Mouse (Mus musculus) lung, postnatal 0 days (tissue): Measurements from ENCODE around the gene Hip1. TPM values are rescaled to one million over a fixed set of nuclear protein-coding genes. Genes with fewer than 3 reads are reported as not detected.
A peak's percentile ranks its signal among the peaks of the same experiment; 100 is the strongest.

ENCODE experiments used
- ATAC-seq: fragments of 200-750 bp; cut with Nextera tagmentation; 2 replicates; pipeline ENCODE4 v1.8.0; 2017; ENCODE audit warnings: moderate library complexity
- DNase-seq: peaks from one replicate; pipeline ENCODE4 v3.0.0-alpha.2; 2016; ENCODE audit warnings: low spot score
- H3K27ac ChIP-seq: fragments of 300-500 bp; sonication (generic); 2 replicates; pipeline ENCODE4 v1.5.1; 2014; ENCODE audit warnings: antibody characterized with exemption, mild to moderate bottlenecking, low read length, mixed read lengths
- H3K27me3 ChIP-seq: fragments of 300-500 bp; sonication (generic); replicated peaks from 2 replicates; pipeline ENCODE4 v1.6.1; 2014; ENCODE audit warnings: low read length, mixed read lengths; ENCODE audit not compliant: insufficient read depth
- H3K36me3 ChIP-seq: fragments of 300-500 bp; sonication (generic); 2 replicates; pipeline ENCODE4 v1.6.1; 2014; ENCODE audit warnings: low read length, mixed read lengths; ENCODE audit not compliant: insufficient read depth
- H3K4me1 ChIP-seq: fragments of 300-500 bp; sonication (generic); 2 replicates; pipeline ENCODE4 v1.6.1; 2014; ENCODE audit warnings: antibody characterized with exemption, low read depth, low read length, mixed read lengths; ENCODE audit not compliant: insufficient read depth
- H3K4me2 ChIP-seq: fragments of 300-500 bp; sonication (generic); replicated peaks from 2 replicates; pipeline ENCODE4 v1.6.1; 2014; ENCODE audit warnings: low read depth, mild to moderate bottlenecking, low read length, moderate library complexity, mixed read lengths
- H3K4me3 ChIP-seq: fragments of 300-500 bp; sonication (generic); 2 replicates; pipeline ENCODE4 v1.5.1; 2014; ENCODE audit warnings: low read depth, low read length
- H3K9ac ChIP-seq: fragments of 300-500 bp; sonication (generic); replicated peaks from 2 replicates; pipeline ENCODE4 v1.6.1; 2014; ENCODE audit warnings: low read depth, mild to moderate bottlenecking
- H3K9me3 ChIP-seq: fragments of 300-500 bp; sonication (generic); 2 replicates; pipeline ENCODE4 v1.6.1; 2016; ENCODE audit warnings: low read length, mixed read lengths
- CTCF ChIP-seq: IDR thresholded peaks from 2 replicates; pipeline ENCODE4 v1.5.1; 2016; ENCODE audit warnings: antibody characterized with exemption, mild to moderate bottlenecking
- EP300 ChIP-seq: IDR thresholded peaks from 2 replicates; pipeline ENCODE4 v1.6.1; 2016; ENCODE audit warnings: antibody characterized with exemption, mild to moderate bottlenecking, control low read depth
- WGBS: fragments of 180-500 bp; shearing (Covaris S2); extraction: QIAGEN DNeasy Blood & Tissue Kit; methylation state at CpG from one replicate; pipeline ENCODE4 v1.1.7; 2014; 5-methylcytosine and 5-hydroxymethylcytosine counted together
- polyA plus RNA-seq: library from polyadenylated mRNA; unstranded; fragments of >200 nt; fragmentation: Nextera tagmentation; extraction: Ambion mirVana; gene quantifications from 2 replicates; pipeline ENCODE4 v1.2.1, GENCODE M21; 2015

The Hip1 gene
- polyA plus RNA-seq, 1 experiment from 2014 or later = 17.7 TPM

GRCm38 (mm10) chr5:135511105-135511504, 33.8 kb downstream of the Hip1 start:
- no peaks in the 10 kb centered on the region for H3K27me3 ChIP-seq
- 54% methylated on average over 5 of the region's 5 CpGs for WGBS

GRCm38 (mm10) chr5:135508284-135508683, 36.6 kb downstream of the Hip1 start:
- Histone ChIP-seq H3K36me3 (no peaks in the 10 kb centered on the region), H3K27ac (no peak overlapping the region), H3K27me3 (no peaks in the 10 kb centered on the region), H3K4me3 (no peak overlapping the region), H3K4me1 (no peaks in the 10 kb centered on the region), H3K9me3 (no peaks in the 10 kb centered on the region), H3K4me2 (no peak overlapping the region), H3K9ac (no peak overlapping the region)
- 54% methylated on average over 3 of the region's 3 CpGs for WGBS
- peak; percentile 83 for DNase-seq
- ATAC-seq = peak; percentile 72
- TF ChIP-seq EP300 = no peak

More at GRCm38 (mm10) chr5:135511105-135511504, 33.8 kb downstream of the Hip1 start:
- no peaks in the 10 kb centered on the region for H3K9me3 ChIP-seq
- H3K4me1 ChIP-seq = no peaks in the 10 kb centered on the region
- H3K4me3 ChIP-seq = no peak overlapping the region
- ATAC-seq = no peak
- DNase-seq = no peak
- no peak overlapping the region for H3K9ac ChIP-seq
- no peak overlapping the region for H3K27ac ChIP-seq
- no peak overlapping the region for H3K4me2 ChIP-seq
- no peak for TF ChIP-seq EP300
- TF ChIP-seq CTCF = peak; percentile 57
- no peaks in the 10 kb centered on the region for H3K36me3 ChIP-seq

DNA sequence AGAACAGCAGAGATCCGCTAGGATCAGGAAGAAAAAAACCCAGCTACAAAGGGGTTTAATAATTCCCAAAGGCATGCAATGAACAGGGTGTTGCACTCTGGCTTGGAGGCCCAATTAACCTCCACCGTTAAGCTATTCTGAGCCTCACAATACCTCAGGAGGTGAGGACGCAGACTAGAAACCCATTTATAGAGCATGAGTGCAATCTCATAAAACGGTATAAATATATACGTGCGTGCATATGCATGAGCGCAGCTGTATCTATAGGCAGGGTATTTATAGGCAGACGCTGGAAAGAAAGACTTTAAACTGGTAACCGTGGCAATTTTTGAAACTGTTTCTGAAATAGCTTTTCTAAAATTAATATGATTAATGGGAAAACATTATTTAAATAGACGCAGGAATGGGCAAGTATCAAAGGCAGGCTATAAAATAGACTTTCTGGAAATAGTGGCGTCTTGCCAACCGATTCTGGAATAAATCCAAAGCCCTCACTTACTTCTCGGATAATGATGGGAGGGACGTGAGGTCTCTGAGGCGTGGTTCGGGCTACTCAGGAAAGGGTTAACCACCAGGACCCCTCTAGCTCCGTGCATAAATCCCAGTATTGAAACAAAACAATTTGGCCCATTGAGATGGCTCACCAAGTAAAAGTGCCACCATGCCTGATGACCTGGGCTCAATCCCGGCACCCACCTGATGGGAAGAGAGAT, 37.2 kb downstream of the Hip1 start:
- Histone ChIP-seq H3K4me2 (no peak overlapping the region), H3K4me3 (no peak overlapping the region), H3K4me1 (no peaks in the 10 kb centered on the region), H3K36me3 (no peaks in the 10 kb centered on the region), H3K27me3 (no peaks in the 10 kb centered on the region), H3K9me3 (no peaks in the 10 kb centered on the region), H3K27ac (no peak overlapping the region), H3K9ac (no peak overlapping the region)
- WGBS = 42% methylated on average over 18 of the region's 18 CpGs
- ATAC-seq = no peak
- TF ChIP-seq EP300 = no peak
- TF ChIP-seq CTCF = no peak
- DNase-seq = no peak

DNA sequence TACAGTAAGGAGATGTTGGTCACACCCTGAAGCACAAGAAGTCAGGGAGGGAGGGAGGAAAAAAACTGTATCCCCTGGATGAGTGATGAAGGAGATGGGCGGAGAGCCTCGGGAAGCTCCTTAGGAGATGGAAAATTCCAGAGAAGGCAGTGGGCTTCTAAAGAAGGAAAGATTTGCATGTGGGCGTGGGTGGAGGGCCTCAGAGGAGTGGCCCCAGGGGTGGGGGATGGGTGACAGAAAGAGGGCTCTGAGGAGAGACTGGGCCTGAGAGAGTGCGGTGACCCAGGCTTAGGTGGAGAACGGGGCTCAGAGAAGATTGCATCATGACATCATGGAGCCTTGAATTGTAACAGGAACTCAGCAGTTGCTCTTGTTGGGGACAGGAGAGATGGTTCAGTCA, 39.5 kb downstream of the Hip1 start:
- Histone ChIP-seq H3K36me3 (no peaks in the 10 kb centered on the region), H3K27ac (no peak overlapping the region), H3K4me1 (no peaks in the 10 kb centered on the region), H3K4me2 (no peak overlapping the region), H3K27me3 (no peaks in the 10 kb centered on the region), H3K4me3 (no peak overlapping the region), H3K9me3 (no peaks in the 10 kb centered on the region), H3K9ac (no peak overlapping the region)
- TF ChIP-seq CTCF = no peak
- no peak for TF ChIP-seq EP300
- 51% methylated on average over 5 of the region's 5 CpGs for WGBS
- ATAC-seq = no peak
- DNase-seq = no peak

GRCm38 (mm10) chr5:135502931-135503330, 42.0 kb downstream of the Hip1 start:
- 83% methylated on average over 7 of the region's 7 CpGs for WGBS
- Histone ChIP-seq H3K9me3 (no peaks in the 10 kb centered on the region), H3K9ac (no peak overlapping the region), H3K4me1 (no peaks in the 10 kb centered on the region), H3K4me3 (no peak overlapping the region), H3K27ac (no peak overlapping the region), H3K4me2 (no peak overlapping the region), H3K27me3 (no peaks in the 10 kb centered on the region), H3K36me3 (no peaks in the 10 kb centered on the region)
- DNase-seq (no peak), ATAC-seq (no peak)
- TF ChIP-seq EP300 = no peak
- TF ChIP-seq CTCF = no peak

GRCm38 (mm10) chr5:135502027-135502426, 42.9 kb downstream of the Hip1 start:
- no peak for ATAC-seq
- Histone ChIP-seq H3K36me3 (no peaks in the 10 kb centered on the region), H3K9me3 (no peaks in the 10 kb centered on the region), H3K4me3 (no peak overlapping the region), H3K27ac (no peak overlapping the region), H3K4me2 (no peak overlapping the region), H3K27me3 (no peaks in the 10 kb centered on the region), H3K9ac (no peak overlapping the region), H3K4me1 (no peaks in the 10 kb centered on the region)
- WGBS = 85% methylated on average over 7 of the region's 8 CpGs
- no peak for DNase-seq
- TF ChIP-seq EP300 (no peak), CTCF (no peak)
